Comparison of ENCODE assay signal across 14 mouse cellular contexts in genomic region chr5:118586560-118586959, GRCm38 (mm10).
"Had no signal": no experiment of that assay in that cellular context is flagged by ENCODE, and none has a peak within 500 bp of the region (broad histone marks: within the 10 kb centered on the region; RNA-seq: fewer than 3 reads in every experiment).

No protein-coding gene starts in this region.

- H3K36me3 ChIP-seq: limb, embryonic 13.5 days; liver, embryonic 15.5 days; midbrain, embryonic 15.5 days; neural tube, embryonic 13.5 days; stomach, embryonic 15.5 days had no signal

- H3K9me3 ChIP-seq: limb, embryonic 13.5 days; liver, embryonic 15.5 days; midbrain, embryonic 15.5 days; neural tube, embryonic 13.5 days; stomach, embryonic 15.5 days had no signal

- H3K27me3 ChIP-seq: limb, embryonic 13.5 days; liver, embryonic 15.5 days; midbrain, embryonic 15.5 days; neural tube, embryonic 13.5 days; stomach, embryonic 15.5 days had no signal

- H3K27ac ChIP-seq: kidney, postnatal 0 days; limb, embryonic 13.5 days; liver, embryonic 15.5 days; midbrain, embryonic 15.5 days; neural tube, embryonic 13.5 days; stomach, embryonic 15.5 days had no signal

- H3K4me3 ChIP-seq: limb, embryonic 13.5 days; liver, embryonic 15.5 days; midbrain, embryonic 15.5 days; neural tube, embryonic 13.5 days; stomach, embryonic 15.5 days had no signal

- DNase-seq: kidney, adult 18-20 months; left cerebral cortex, postnatal 4 days; lung, embryonic 14.5 days; lung, postnatal 10 days; lung, postnatal 4 days; retina, postnatal 1 day; thymus, adult 2 months; thymus, postnatal 25 days had no signal
